Comparison of ENCODE assay signal across 24 mouse cellular contexts in the genomic region with DNA sequence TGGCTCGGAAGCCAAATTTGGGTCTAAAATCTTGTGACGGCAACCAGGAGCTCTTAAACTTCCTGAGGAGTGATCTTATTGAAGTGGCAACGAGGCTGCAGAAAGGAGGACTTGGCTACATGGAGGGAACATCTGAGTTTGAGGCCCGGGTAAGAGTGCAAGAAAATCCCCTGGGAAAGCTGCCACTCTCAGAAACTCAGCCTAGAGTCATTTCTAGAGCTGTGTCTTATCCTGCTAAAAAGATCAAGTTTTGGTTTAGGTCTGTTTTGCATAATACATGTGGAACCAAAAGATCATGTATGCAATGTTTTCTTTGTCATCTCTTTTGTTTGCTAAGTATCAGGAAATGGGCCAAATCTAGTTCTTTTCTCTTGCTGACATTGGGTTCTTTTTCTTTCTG. TPM values are rescaled to one million over a fixed set of nuclear protein-coding genes. Genes with fewer than 3 reads are reported as not detected.
DNase-seq lines count a peak whose midpoint lies in the region; ATAC-seq and TF ChIP-seq lines count a peak whose summit lies in the region.
"Had no signal": no experiment of that assay in that cellular context is flagged by ENCODE, and none has a peak within 500 bp of the region (broad histone marks: within the 10 kb centered on the region; RNA-seq: fewer than 3 reads in every experiment).

No protein-coding gene starts in this region.

- dilution Hi-C loops in CH12.LX (cut with MboI; ENCODE audit: extremely low pct_ligation_motif_present, extremely low pct_unique_long_range_greater_than_20kb, low sequenced_read_pairs), result no loop called here

- no peak overlapping the region for H3K4me2 ChIP-seq in CH12.LX (ENCODE audit: insufficient read depth, low read depth, poor library complexity, severe bottlenecking)
- no peak overlapping the region for H3K4me2 ChIP-seq in neural tube, embryonic 15.5 days

- no peak for TF ChIP-seq POLR2A in CH12.LX (IDR thresholded peaks at IDR 0.05; ENCODE audit: low read depth, low read length)
- TF ChIP-seq POLR2A in MEL (IDR thresholded peaks at IDR 0.05; ENCODE audit: control insufficient read depth in 1 of 2, insufficient read depth in 1 of 2, low read depth in 1 of 2, low read length in 2 of 2, poor library complexity in 1 of 2), result no peak

- intact Hi-C loops in heart, postnatal 25 days (cut with DNase I), result no loop called here

- H3K27ac ChIP-seq in CH12.LX (ENCODE audit: insufficient read depth, low read depth) (no peak overlapping the region), MEL (ENCODE audit: control insufficient read depth, low read depth, low read length) (no peak overlapping the region)
- no peak overlapping the region for H3K27ac ChIP-seq in neural tube, embryonic 15.5 days (replicated peaks)

- TF ChIP-seq EP300 in CH12.LX (IDR thresholded peaks at IDR 0.05; ENCODE audit: low read length) (peak; percentile 74), MEL (IDR thresholded peaks at IDR 0.05; ENCODE audit: low read depth in 1 of 2, low read length in 2 of 2) (no peak)

- H3K27me3 ChIP-seq in CH12.LX (replicated peaks), result no peaks in the 10 kb centered on the region
- no peaks in the 10 kb centered on the region for H3K27me3 ChIP-seq in MEL (ENCODE audit: control insufficient read depth in 1 of 2, insufficient read depth in 2 of 2, low read length in 2 of 2)
- no peaks in the 10 kb centered on the region for H3K27me3 ChIP-seq in neural tube, embryonic 15.5 days (replicated peaks)
- H3K27me3 ChIP-seq: Patski had no signal

- TF ChIP-seq RAD21 in CH12.LX (IDR thresholded peaks at IDR 0.05; ENCODE audit: low read depth, low read length), result no peak
- no peak for TF ChIP-seq RAD21 in MEL (IDR thresholded peaks at IDR 0.05; ENCODE audit: low read depth, low read length)

- peaks cover 69 to 86% of the 10 kb centered on the region in 2 experiments for H3K36me3 ChIP-seq in CH12.LX (replicated peaks in 1 of 2; ENCODE audit: control insufficient read depth in 1 of 2, insufficient read depth in 1 of 2, low read length in 1 of 2)
- peaks cover 0 to 41% of the 10 kb centered on the region in 2 experiments; a peak in 2 of 4 replicates for H3K36me3 ChIP-seq in MEL (ENCODE audit: control insufficient read depth in 1 of 2, insufficient read depth in 2 of 2, low read length in 2 of 2)
- H3K36me3 ChIP-seq in neural tube, embryonic 15.5 days, result peaks cover 83% of the 10 kb centered on the region

- TF ChIP-seq CTCF in CH12.LX (conservative IDR thresholded peaks at IDR 0.05 in 1 of 2, IDR thresholded peaks at IDR 0.05 in 1 of 2; ENCODE audit: low read depth in 2 of 2, low read length in 2 of 2) (no peak), MEL (IDR thresholded peaks at IDR 0.05 in 2 of 3, conservative IDR thresholded peaks at IDR 0.05 in 1 of 3; ENCODE audit: control insufficient read depth in 1 of 3, insufficient read depth in 1 of 3, low read depth in 2 of 3, low read length in 3 of 3, poor library complexity in 1 of 3, severe bottlenecking in 1 of 3) (no peak)

- peak; percentile 24 for DNase-seq in heart, adult 11 months
- DNase-seq in heart, postnatal 25 days (ENCODE audit: low spot score), result no peak
- DNase-seq in CH12.LX (ENCODE audit: extremely low read depth) (peak; percentile 56), MEL (ENCODE audit: low read depth, low spot score) (no peak), adipocyte (ENCODE audit: low spot score) (peak; percentile 55)
- no peak for DNase-seq in frontal cortex, postnatal 14 days (ENCODE audit: low spot score in 2 of 2)
- no peak for DNase-seq in yolk sac, embryonic 10.5 days (ENCODE audit: low spot score)
- DNase-seq: adrenal gland, adult 2 months; adrenal gland, adult 8-10 months; adrenal gland, postnatal 10 days; adrenal gland, postnatal 14 days; adrenal gland, postnatal 25 days; adrenal gland, postnatal 36 days; B cell, adult 2 months; cerebellum, adult 11 months; cerebellum, adult 11-12 months; cerebellum, adult 18-20 months; cerebellum, adult 2 months; cerebellum, adult 8-10 months had no signal

- no peak for ATAC-seq in neural tube, embryonic 15.5 days (ENCODE audit: low FRiP score)
- ATAC-seq: activated CD4-positive, CD25-positive, alpha-beta regulatory T cell, adult 4 months; CD4-positive, CD25-positive, alpha-beta regulatory T cell, adult 4 months; Patski had no signal

- H3K79me2 ChIP-seq in CH12.LX (replicated peaks; ENCODE audit: control insufficient read depth, extremely low read depth, insufficient read depth, poor library complexity, severe bottlenecking), result peaks cover 2% of the 10 kb centered on the region; the same call in 1 of the 2 replicates
- no peaks in the 10 kb centered on the region for H3K79me2 ChIP-seq in MEL (ENCODE audit: control insufficient read depth, insufficient read depth, low read length, poor library complexity)

- H3K9me3 ChIP-seq in CH12.LX (replicated peaks; ENCODE audit: low read length) (no peaks in the 10 kb centered on the region), MEL (replicated peaks; ENCODE audit: insufficient read depth, low read length) (no peaks in the 10 kb centered on the region)
- H3K9me3 ChIP-seq in neural tube, embryonic 15.5 days (replicated peaks), result no peaks in the 10 kb centered on the region
- H3K9me3 ChIP-seq: G1E had no signal

- 87% methylated on average over 4 of the region's 4 CpGs for WGBS in neural tube, embryonic 15.5 days

- H3K4me1 ChIP-seq in CH12.LX (ENCODE audit: control insufficient read depth in 1 of 2, insufficient read depth in 2 of 2), result peaks cover 4 to 17% of the 10 kb centered on the region in 2 experiments; a peak in 2 of 4 replicates
- no peaks in the 10 kb centered on the region for H3K4me1 ChIP-seq in MEL (ENCODE audit: control insufficient read depth in 1 of 2, insufficient read depth in 2 of 2, low read length in 2 of 2)
- no peaks in the 10 kb centered on the region for H3K4me1 ChIP-seq in neural tube, embryonic 15.5 days

- in situ Hi-C loops in CH12.LX (cut with MboI; ENCODE audit: low pct_ligation_motif_present, low pct_unique_long_range_greater_than_20kb, low sequenced_read_pairs), result no loop called here

- H3K4me3 ChIP-seq in CH12.LX (replicated peaks in 1 of 3; ENCODE audit: low read depth in 2 of 3, low read length in 2 of 3, poor library complexity in 1 of 3), result no peak overlapping the region
- no peak overlapping the region for H3K4me3 ChIP-seq in MEL (ENCODE audit: control insufficient read depth in 1 of 2, insufficient read depth in 1 of 2, low read depth in 2 of 2, low read length in 2 of 2)
- H3K4me3 ChIP-seq in neural tube, embryonic 15.5 days (replicated peaks), result no peak overlapping the region

- H3K9ac ChIP-seq in CH12.LX (ENCODE audit: insufficient read depth, low read depth) (no peak overlapping the region), MEL (ENCODE audit: control insufficient read depth, low read depth, low read length, poor library complexity, severe bottlenecking) (no peak overlapping the region)
- H3K9ac ChIP-seq in neural tube, embryonic 15.5 days (replicated peaks), result no peak overlapping the region

TF ChIP-seq in CH12.LX, 34 proteins besides CTCF, POLR2A, EP300 and RAD21 (continues in another document):
- TF ChIP-seq PAX5 (IDR thresholded peaks at IDR 0.05; ENCODE audit: low read length) (no peak), USF1 (IDR thresholded peaks at IDR 0.05; ENCODE audit: low read depth, low read length) (no peak), GABPA (IDR thresholded peaks at IDR 0.05; ENCODE audit: insufficient replicate concordance, low read depth, low read length) (no peak), USF2 (conservative IDR thresholded peaks at IDR 0.05; ENCODE audit: low read depth, low read length) (no peak), ETS1 (conservative IDR thresholded peaks at IDR 0.05; ENCODE audit: low read depth, low read length) (peak; percentile 55), TCF12 (IDR thresholded peaks at IDR 0.05; ENCODE audit: low read depth, low read length) (no peak), MAFK (IDR thresholded peaks at IDR 0.05; ENCODE audit: insufficient replicate concordance, low read length) (0 out of 2 replicates have a peak, but pooled peaks have one; percentile 26), MEF2A (IDR thresholded peaks at IDR 0.05; ENCODE audit: borderline replicate concordance, low read depth, low read length) (0 out of 2 replicates have a peak, but pooled peaks have one; percentile 29), JUND (conservative IDR thresholded peaks at IDR 0.05; ENCODE audit: low read depth, low read length) (peak; percentile 80)

TF ChIP-seq in MEL, 35 proteins besides CTCF, POLR2A, EP300 and RAD21:
- TF ChIP-seq POLR2AphosphoS2 (IDR thresholded peaks at IDR 0.05; ENCODE audit: low read length) (0 out of 2 replicates have a peak, but pooled peaks have one; percentile 34), TCF12 (IDR thresholded peaks at IDR 0.05; ENCODE audit: low read depth, low read length) (no peak)

RNA-seq across cellular contexts. Expression of gene Fzd9, which starts 20.8 kb away (rescaled TPM):
- total RNA-seq in heart, postnatal 25 days (2021), result under 1 TPM; 0.61 to 0.73 TPM
- total RNA-seq in CH12.LX (2012; rRNA removed) (not detected in 2 replicates), CH12.LX (2014; rRNA removed) (not detected in 2 replicates), MEL (2012; rRNA removed) (5.7 and 9.8 TPM in 2 replicates)
- polyA plus RNA-seq in CH12.LX (2012; ENCODE audit: insufficient read length, low read depth) (not detected in 2 replicates), MEL (2012; ENCODE audit: insufficient read depth in 1 of 2, insufficient read length in 2 of 2, low read depth in 1 of 2, low replicate concordance in 2 of 2, missing spikeins in 1 of 2) (1 to 10 TPM in 1 of 2 experiments, not detected in 1; 6.2 TPM)
- polyA plus RNA-seq in neural tube, embryonic 15.5 days (2015; fragmentation: Nextera tagmentation; extraction: Ambion mirVana), result 11.0 and 14.8 TPM in 2 replicates
- total RNA-seq: G1E had no signal
- polyA plus RNA-seq: activated CD4-positive, CD25-positive, alpha-beta regulatory T cell, adult 4 months; CD4-positive, CD25-positive, alpha-beta regulatory T cell, adult 4 months had no signal

RNA-seq across cellular contexts. Expression of gene Baz1b, which starts 43.1 kb away (rescaled TPM):
- total RNA-seq in heart, postnatal 25 days (2021), result 10 to 100 TPM; 38.2 to 45.3 TPM
- total RNA-seq in CH12.LX (2012; rRNA removed) (60.0 and 72.9 TPM in 2 replicates), CH12.LX (2014; rRNA removed) (53.3 and 56.4 TPM in 2 replicates), MEL (2012; rRNA removed) (69.1 and 72.9 TPM in 2 replicates)
- polyA plus RNA-seq in CH12.LX (2012; ENCODE audit: insufficient read length, low read depth) (84.9 and 85.4 TPM in 2 replicates), MEL (2012; ENCODE audit: insufficient read depth in 1 of 2, insufficient read length in 2 of 2, low read depth in 1 of 2, low replicate concordance in 2 of 2, missing spikeins in 1 of 2) (10 to 100 TPM; 44.5 to 81.5 TPM)
- 23.6 and 27.1 TPM in 2 replicates for polyA plus RNA-seq in neural tube, embryonic 15.5 days (2015; fragmentation: Nextera tagmentation; extraction: Ambion mirVana)

Comparison
In these comparisons a context has a peak if more than half of its experiments do, and no peak if none do; other contexts are left out.
1. DNase-seq: peak in heart, adult 11 months (single experiment), CH12.LX (single experiment) and adipocyte (single experiment); none in heart, postnatal 25 days (single experiment), MEL (single experiment), frontal cortex, postnatal 14 days (0 of 2) and yolk sac, embryonic 10.5 days (single experiment).